Mouse (Mus musculus) adrenal gland, postnatal 36 days (tissue): ENCODE measurements around the gene Gm11541. TPM values are rescaled to one million over a fixed set of nuclear protein-coding genes. Genes with fewer than 3 reads are reported as not detected.

ENCODE experiments used
- total RNA-seq, 2 experiments: library from RNA; stranded (reverse); gene quantifications; 2 replicates each; pipeline ENCODE4 v1.2.3; 2021

Gm11541 gene
- total RNA-seq, 2 experiments from 2014 or later = not detected

Other genes with a start within 250 kb of the Gm11541 start
- gene Cacna1g, start 230.3 kb downstream of the Gm11541 start, total RNA-seq = 1 to 10 TPM in 1 of 2 experiments, under 1 TPM in 1; 0.50 to 1.1 TPM
- gene Spata20, start 218.3 kb downstream of the Gm11541 start, total RNA-seq = not detected
- 10 to 100 TPM; 13.5 to 25.9 TPM for gene Epn3, start 204.5 kb downstream of the Gm11541 start, total RNA-seq
- 1 to 10 TPM; 3.6 to 9.7 TPM for gene Mycbpap, start 182.8 kb downstream of the Gm11541 start, total RNA-seq
- gene Rsad1, start 155.2 kb downstream of the Gm11541 start, total RNA-seq = 10 to 100 TPM; 11.9 to 13.3 TPM
- not detected for gene Chad, start 139.5 kb downstream of the Gm11541 start, total RNA-seq
- 100 to 1,000 TPM; 130 to 146 TPM for gene Acsf2, start 102.6 kb downstream of the Gm11541 start, total RNA-seq
- 100 to 1,000 TPM; 117 to 141 TPM for gene Lrrc59, start 74.7 kb downstream of the Gm11541 start, total RNA-seq
- 10 to 100 TPM; 65.6 to 90.4 TPM for gene Mrpl27, start 50.7 kb downstream of the Gm11541 start, total RNA-seq
- gene Eme1, start 50.5 kb downstream of the Gm11541 start, total RNA-seq = under 1 TPM; 0.72 to 0.99 TPM
- gene Xylt2, start 27.0 kb downstream of the Gm11541 start, total RNA-seq = 10 to 100 TPM; 10.6 to 14.2 TPM
- under 1 TPM; 0.23 to 0.26 TPM for gene Cdc34b, start 37.3 kb upstream of the Gm11541 start, total RNA-seq
- not detected for gene Tmem92, start 78.2 kb upstream of the Gm11541 start, total RNA-seq
- gene Col1a1, start 231.7 kb upstream of the Gm11541 start, total RNA-seq = 100 to 1,000 TPM; 111 to 222 TPM